Mouse (Mus musculus) liver, embryonic 14.5 days (tissue): ENCODE measurements at regions not wholly inside any gene's neighbourhood (a gene's known extent, or its start where the extent isn't known, plus 50 kb on each side); places are given as distances from the start of the nearest gene placed in this dataset.

Experiments
- CTCF ChIP-seq: IDR thresholded peaks from 2 replicates; pipeline ENCODE4 v1.5.1; 2016; ENCODE audit warnings: antibody characterized with exemption, low read depth, control low read depth
- EP300 ChIP-seq: IDR thresholded peaks from 2 replicates; pipeline ENCODE4 v1.6.1; 2016; ENCODE audit warnings: antibody characterized with exemption, low read depth

DNA sequence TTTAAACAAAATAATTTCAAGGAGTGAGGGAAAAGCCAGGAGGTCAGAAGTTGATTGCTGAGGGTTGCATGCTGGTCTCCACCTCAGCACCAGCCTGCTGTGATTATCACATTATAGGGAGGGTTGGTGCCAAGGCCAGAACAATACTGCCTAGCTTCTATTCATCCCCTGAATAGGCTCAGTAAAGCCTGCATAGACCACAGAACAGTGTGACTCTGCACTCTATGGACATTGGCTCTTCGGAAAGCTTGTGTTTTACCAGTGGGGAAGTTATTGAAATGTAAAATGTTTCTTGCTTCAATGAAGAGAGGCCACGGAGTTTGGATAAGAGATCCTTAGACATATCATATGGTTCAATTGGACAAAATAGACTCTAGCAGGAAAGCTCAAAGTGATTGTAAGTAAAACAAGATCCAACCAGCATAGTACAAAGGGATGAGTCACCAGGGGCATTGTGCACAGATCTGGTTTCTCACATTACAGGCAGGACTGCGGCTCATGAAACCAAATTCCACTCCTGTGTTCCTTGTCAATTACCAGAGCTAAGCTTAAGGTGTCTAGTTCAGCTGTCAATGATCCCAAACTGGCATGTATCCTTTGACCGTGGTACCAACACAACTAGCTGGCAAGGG, 320.8 kb upstream of the Cd180 start:
- TF ChIP-seq EP300, result no peak
- TF ChIP-seq CTCF, result no peak
